In the genomic region with DNA sequence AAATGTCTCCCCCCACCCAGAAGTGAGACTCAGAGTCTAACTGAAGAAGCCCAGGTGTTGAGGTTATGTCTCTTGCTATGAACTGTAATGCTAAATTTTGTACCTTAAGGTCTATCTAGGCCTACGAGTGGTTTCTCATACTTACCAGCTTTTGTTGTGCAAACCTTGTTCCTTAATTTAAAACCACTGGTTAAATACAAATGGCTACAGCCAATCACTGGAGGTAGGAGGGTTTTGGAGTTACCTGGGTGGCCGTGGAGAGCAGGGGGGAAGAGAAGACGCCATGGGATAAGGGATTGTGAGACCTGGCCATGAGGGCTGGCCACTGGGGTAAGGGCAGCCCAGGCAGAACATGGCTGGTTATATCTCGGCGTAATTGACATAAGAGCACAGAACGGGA, we compare ENCODE assay signal across 27 mouse cellular contexts. TPM values are rescaled to one million over a fixed set of nuclear protein-coding genes. Genes with fewer than 3 reads are reported as not detected.
DNase-seq lines count a peak whose midpoint lies in the region; ATAC-seq and TF ChIP-seq lines count a peak whose summit lies in the region.
"Had no signal": no experiment of that assay in that cellular context is flagged by ENCODE, and none has a peak within 500 bp of the region (broad histone marks: within the 10 kb centered on the region; RNA-seq: fewer than 3 reads in every experiment).

No protein-coding gene starts in this region.

- no peak overlapping the region for H3K4me2 ChIP-seq in liver, embryonic 15.5 days
- no peak overlapping the region for H3K4me2 ChIP-seq in liver, embryonic 12.5 days
- H3K4me2 ChIP-seq: forebrain, embryonic 13.5 days; heart, embryonic 11.5 days; heart, embryonic 15.5 days; hindbrain, embryonic 13.5 days had no signal

- no peak for ATAC-seq in liver, embryonic 15.5 days (ENCODE audit: insufficient read depth)
- no peak for ATAC-seq in liver, embryonic 12.5 days
- peak; percentile 10; the same call in 1 of the 2 replicates for ATAC-seq in neutrophil, adult 5-6 weeks (ENCODE audit: extremely low read depth, insufficient number of reproducible peaks, low FRiP score, poor library complexity, severe bottlenecking)
- ATAC-seq: forebrain, embryonic 13.5 days; forebrain, postnatal 0 days; hindbrain, postnatal 0 days had no signal

- no peak for DNase-seq in thymus, adult 2 months
- no peak for DNase-seq in thymus, postnatal 0 days (ENCODE audit: low spot score)
- no peak for DNase-seq in kidney, adult 18-20 months
- DNase-seq in spleen, postnatal 10 days (ENCODE audit: low spot score in 2 of 2) = no peak
- DNase-seq: cerebellum, adult 11-12 months had no signal

- H3K27ac ChIP-seq in liver, embryonic 15.5 days (replicated peaks) = peak overlapping the region; percentile 57
- H3K27ac ChIP-seq in liver, embryonic 12.5 days = no peak overlapping the region
- peak overlapping the region; percentile 40 for H3K27ac ChIP-seq in thymus, adult 2 months (ENCODE audit: control insufficient read depth, insufficient read depth, low read length)
- H3K27ac ChIP-seq in macrophage = peak overlapping the region; percentile 95
- H3K27ac ChIP-seq: embryonic facial prominence, embryonic 10.5 days; forebrain, embryonic 13.5 days; heart, adult 2 months; heart, embryonic 15.5 days; hindbrain, embryonic 13.5 days; hindbrain, postnatal 0 days had no signal

- peaks cover 12% of the 10 kb centered on the region; the same call in 1 of the 2 replicates for H3K4me1 ChIP-seq in liver, embryonic 15.5 days (replicated peaks)
- peaks cover 7% of the 10 kb centered on the region for H3K4me1 ChIP-seq in liver, embryonic 12.5 days
- H3K4me1 ChIP-seq in thymus, adult 2 months (replicated peaks; ENCODE audit: control insufficient read depth, insufficient read depth, low read length) = peaks cover 29% of the 10 kb centered on the region
- H3K4me1 ChIP-seq: forebrain, embryonic 13.5 days; hindbrain, embryonic 13.5 days had no signal

- TF ChIP-seq CTCF in thymus, adult 2 months (IDR thresholded peaks at IDR 0.05; ENCODE audit: borderline replicate concordance, control insufficient read depth, extremely low read depth, insufficient read depth, low read length, poor library complexity) = no peak

- no peak overlapping the region for H3K9ac ChIP-seq in liver, embryonic 15.5 days
- no peak overlapping the region for H3K9ac ChIP-seq in liver, embryonic 12.5 days
- H3K9ac ChIP-seq: forebrain, embryonic 13.5 days; forebrain, postnatal 0 days; heart, embryonic 15.5 days; hindbrain, embryonic 13.5 days had no signal

- H3K9me3 ChIP-seq in liver, embryonic 15.5 days (replicated peaks) = no peaks in the 10 kb centered on the region
- H3K9me3 ChIP-seq in liver, embryonic 12.5 days (replicated peaks) = 0 out of 2 replicates have a peak, but pooled peaks cover 8% of the 10 kb centered on the region
- H3K9me3 ChIP-seq: embryonic facial prominence, embryonic 10.5 days; forebrain, embryonic 13.5 days; heart, embryonic 15.5 days; hindbrain, embryonic 13.5 days had no signal

- no peaks in the 10 kb centered on the region for H3K27me3 ChIP-seq in liver, embryonic 15.5 days
- H3K27me3 ChIP-seq in liver, embryonic 12.5 days (replicated peaks) = no peaks in the 10 kb centered on the region
- H3K27me3 ChIP-seq in thymus, adult 2 months (ENCODE audit: control insufficient read depth, insufficient read depth, low read length) = no peaks in the 10 kb centered on the region
- H3K27me3 ChIP-seq: forebrain, embryonic 13.5 days; hindbrain, embryonic 13.5 days had no signal

- TF ChIP-seq POLR2A in thymus, adult 2 months (IDR thresholded peaks at IDR 0.05; ENCODE audit: control insufficient read depth, extremely low read depth, insufficient read depth, low read length, poor library complexity) = no peak

- no peaks in the 10 kb centered on the region for H3K79me2 ChIP-seq in macrophage (ENCODE audit: inconsistent target)

- H3K4me3 ChIP-seq in liver, embryonic 15.5 days (replicated peaks) = no peak overlapping the region
- H3K4me3 ChIP-seq in liver, embryonic 12.5 days = no peak overlapping the region
- no peak overlapping the region for H3K4me3 ChIP-seq in thymus, adult 2 months (ENCODE audit: control insufficient read depth, insufficient read depth, low read length)
- H3K4me3 ChIP-seq in macrophage (ENCODE audit: inconsistent target) = no peak overlapping the region
- H3K4me3 ChIP-seq: embryonic facial prominence, embryonic 10.5 days; forebrain, embryonic 13.5 days; heart, adult 2 months; heart, embryonic 15.5 days; hindbrain, embryonic 13.5 days had no signal

- WGBS in liver, embryonic 15.5 days (ENCODE audit: insufficient replicate concordance) = 45% methylated on average over 6 of the region's 6 CpGs
- 54% methylated on average over 6 of the region's 6 CpGs for WGBS in liver, embryonic 12.5 days (ENCODE audit: insufficient replicate concordance)
- WGBS in thymus, adult 2 months = 54% methylated on average over 6 of the region's 6 CpGs
- WGBS in macrophage (ENCODE audit: missing documents) = 26% methylated on average over 6 of the region's 6 CpGs

- H3K36me3 ChIP-seq in liver, embryonic 15.5 days (replicated peaks) = no peaks in the 10 kb centered on the region
- no peaks in the 10 kb centered on the region for H3K36me3 ChIP-seq in liver, embryonic 12.5 days
- H3K36me3 ChIP-seq in thymus, adult 2 months (ENCODE audit: control insufficient read depth, insufficient read depth, low read length) = no peaks in the 10 kb centered on the region
- H3K36me3 ChIP-seq in macrophage (ENCODE audit: inconsistent target) = no peaks in the 10 kb centered on the region
- H3K36me3 ChIP-seq: embryonic facial prominence, embryonic 10.5 days; heart, embryonic 15.5 days; hindbrain, embryonic 13.5 days had no signal

RNA-seq across cellular contexts. Expression of gene Padi4, which starts 14.2 kb away (rescaled TPM):
- polyA plus RNA-seq in liver, embryonic 15.5 days (2015; fragmentation: Nextera tagmentation; extraction: Ambion mirVana) = 2.8 and 4.1 TPM in 2 replicates
- polyA plus RNA-seq in liver, embryonic 12.5 days (2016; fragmentation: Nextera tagmentation; extraction: Ambion mirVana) = 0.63 and 0.91 TPM in 2 replicates
- polyA plus RNA-seq in thymus, adult 2 months (2012; rRNA removed) = 21.0 and 23.5 TPM in 2 replicates
- 12.4 and 13.0 TPM in 2 replicates for polyA plus RNA-seq in thymus, postnatal 0 days (2015; fragmentation: Nextera tagmentation; extraction: Ambion mirVana)
- total RNA-seq in macrophage (2018; cell fraction: chromatin; rRNA removed) = 10 to 100 TPM in 10 of 26 experiments, 1 to 10 TPM in 16; 2.3 to 15.7 (median 9.2) TPM
- total RNA-seq in macrophage (2018; cell fraction: cytosol; rRNA removed) = 1 to 10 TPM; 2.2 to 6.1 (median 4.0) TPM
- 10 to 100 TPM in 18 of 26 experiments, 1 to 10 TPM in 8; 3.1 to 23.5 (median 15.3) TPM for total RNA-seq in macrophage (2018; cell fraction: nucleus; rRNA removed)
- polyA plus RNA-seq in macrophage (2018) = 3.2 to 9.2 TPM (median 6.7 TPM) in 3 replicates
- 148 and 162 TPM in 2 replicates for total RNA-seq in neutrophil, adult 5-6 weeks (2017)
- total RNA-seq: CH12.LX; forebrain, postnatal 0 days; gastrocnemius, adult 8-10 months; hindbrain, postnatal 0 days had no signal
- polyA plus RNA-seq: hindbrain, postnatal 0 days had no signal

RNA-seq across cellular contexts. Expression of gene Padi3, which starts 22.2 kb away (rescaled TPM):
- polyA plus RNA-seq in liver, embryonic 15.5 days (2015; fragmentation: Nextera tagmentation; extraction: Ambion mirVana) = 0.12 and 0.17 TPM in 2 replicates
- polyA plus RNA-seq in liver, embryonic 12.5 days (2016; fragmentation: Nextera tagmentation; extraction: Ambion mirVana) = 0.37 and 0.47 TPM in 2 replicates
- 2.6 and 3.7 TPM in 2 replicates for polyA plus RNA-seq in thymus, adult 2 months (2012; rRNA removed)
- polyA plus RNA-seq in thymus, postnatal 0 days (2015; fragmentation: Nextera tagmentation; extraction: Ambion mirVana) = 1.2 and 1.5 TPM in 2 replicates
- total RNA-seq in macrophage (2018; cell fraction: chromatin; rRNA removed) = under 1 TPM in 1 of 26 experiments, not detected in 25; 0.24 TPM
- under 1 TPM; 0.03 to 0.29 (median 0.09) TPM for total RNA-seq in macrophage (2018; cell fraction: cytosol; rRNA removed)
- total RNA-seq in macrophage (2018; cell fraction: nucleus; rRNA removed) = not detected
- 0.11 to 0.18 TPM (median 0.17 TPM) in 3 replicates for polyA plus RNA-seq in macrophage (2018)
- not detected in 2 replicates for total RNA-seq in neutrophil, adult 5-6 weeks (2017)
- total RNA-seq: adrenal gland, adult 2 months; adrenal gland, postnatal 25 days; forebrain, postnatal 0 days; hindbrain, postnatal 0 days had no signal
- polyA plus RNA-seq: adrenal gland, adult 2 months; forebrain, embryonic 13.5 days; heart, adult 2 months; hindbrain, embryonic 13.5 days had no signal

RNA-seq across cellular contexts. Expression of gene Padi6, which starts 45.8 kb away (rescaled TPM):
- not detected in 2 replicates for polyA plus RNA-seq in liver, embryonic 15.5 days (2015; fragmentation: Nextera tagmentation; extraction: Ambion mirVana)
- not detected in 2 replicates for polyA plus RNA-seq in liver, embryonic 12.5 days (2016; fragmentation: Nextera tagmentation; extraction: Ambion mirVana)
- 0.90 and 1.0 TPM in 2 replicates for polyA plus RNA-seq in thymus, adult 2 months (2012; rRNA removed)
- polyA plus RNA-seq in thymus, postnatal 0 days (2015; fragmentation: Nextera tagmentation; extraction: Ambion mirVana) = 0.46 and 0.77 TPM in 2 replicates
- total RNA-seq in macrophage (2018; cell fraction: chromatin; rRNA removed) = not detected
- not detected for total RNA-seq in macrophage (2018; cell fraction: cytosol; rRNA removed)
- not detected for total RNA-seq in macrophage (2018; cell fraction: nucleus; rRNA removed)
- polyA plus RNA-seq in macrophage (2018) = not detected in 3 replicates
- 0.12 TPM in 1 of 2 replicates, not detected in the other for total RNA-seq in neutrophil, adult 5-6 weeks (2017)
- total RNA-seq: adrenal gland, adult 2 months; CH12.LX; forebrain, postnatal 0 days; gastrocnemius, adult 8-10 months; heart, adult 2 months; heart, postnatal 14 days; hematopoietic stem cell, adult 5-6 weeks had no signal
- polyA plus RNA-seq: adrenal gland, adult 2 months; brain, embryonic 14.5 days; C2C12; embryonic facial prominence, embryonic 10.5 days; embryonic facial prominence, embryonic 14.5 days; forebrain, embryonic 13.5 days; heart, adult 2 months; heart, embryonic 11.5 days; heart, embryonic 15.5 days; hindbrain, embryonic 13.5 days had no signal

RNA-seq across cellular contexts. Expression of gene Padi1, which starts 57.3 kb away (rescaled TPM):
- 0.02 and 0.03 TPM in 2 replicates for polyA plus RNA-seq in liver, embryonic 15.5 days (2015; fragmentation: Nextera tagmentation; extraction: Ambion mirVana)
- polyA plus RNA-seq in liver, embryonic 12.5 days (2016; fragmentation: Nextera tagmentation; extraction: Ambion mirVana) = 0.10 TPM in 1 of 2 replicates, not detected in the other
- 0.85 and 0.89 TPM in 2 replicates for polyA plus RNA-seq in thymus, adult 2 months (2012; rRNA removed)
- polyA plus RNA-seq in thymus, postnatal 0 days (2015; fragmentation: Nextera tagmentation; extraction: Ambion mirVana) = 0.41 and 0.64 TPM in 2 replicates
- not detected for total RNA-seq in macrophage (2018; cell fraction: chromatin; rRNA removed)
- under 1 TPM in 2 of 26 experiments, not detected in 24; under 0.01 to 0.03 TPM for total RNA-seq in macrophage (2018; cell fraction: cytosol; rRNA removed)
- total RNA-seq in macrophage (2018; cell fraction: nucleus; rRNA removed) = not detected
- not detected in 3 replicates for polyA plus RNA-seq in macrophage (2018)
- total RNA-seq in neutrophil, adult 5-6 weeks (2017) = 0.49 and 0.81 TPM in 2 replicates
- total RNA-seq: adrenal gland, adult 2 months; adrenal gland, postnatal 25 days; gastrocnemius, postnatal 4 days; heart, adult 2 months; heart, postnatal 14 days; hindbrain, postnatal 0 days had no signal
- polyA plus RNA-seq: adrenal gland, adult 2 months; forebrain, embryonic 13.5 days; hindbrain, embryonic 13.5 days; hindbrain, postnatal 0 days had no signal
